Comparison of ENCODE assay signal across 28 mouse cellular contexts in the genomic region with DNA sequence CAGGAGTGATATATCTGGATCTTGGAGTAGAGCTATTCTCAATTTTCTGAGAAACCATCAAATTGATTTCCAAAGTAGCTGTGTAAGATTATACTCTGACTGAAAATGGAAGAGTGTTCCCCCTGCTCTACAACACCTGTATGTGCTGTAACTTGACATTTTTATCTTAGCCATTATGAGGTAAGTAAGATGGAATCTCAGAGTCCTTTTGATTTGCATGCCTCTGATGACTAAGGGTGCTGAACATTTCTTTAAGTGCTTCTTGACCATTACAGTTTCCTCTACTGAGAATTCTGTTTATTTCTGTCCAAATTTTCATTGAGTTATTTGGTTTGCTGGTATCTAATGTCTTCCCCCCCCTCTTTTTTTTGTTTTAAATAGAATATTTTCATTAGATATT.
"Had no signal": no experiment of that assay in that cellular context is flagged by ENCODE, and none has a peak within 500 bp of the region (broad histone marks: within the 10 kb centered on the region; RNA-seq: fewer than 3 reads in every experiment).

No protein-coding gene starts in this region.

- H3K27ac ChIP-seq: embryonic facial prominence, embryonic 10.5 days; embryonic facial prominence, embryonic 12.5 days; embryonic facial prominence, embryonic 13.5 days; embryonic facial prominence, embryonic 15.5 days; forebrain, embryonic 10.5 days; forebrain, embryonic 12.5 days; forebrain, embryonic 13.5 days; forebrain, embryonic 15.5 days; gastrocnemius, adult 2 months; heart, adult 2 months had no signal

- H3K4me2 ChIP-seq: embryonic facial prominence, embryonic 12.5 days; embryonic facial prominence, embryonic 13.5 days; embryonic facial prominence, embryonic 15.5 days; forebrain, embryonic 12.5 days; forebrain, embryonic 13.5 days; forebrain, embryonic 15.5 days had no signal

- H3K4me3 ChIP-seq: embryonic facial prominence, embryonic 10.5 days; embryonic facial prominence, embryonic 12.5 days; embryonic facial prominence, embryonic 13.5 days; embryonic facial prominence, embryonic 15.5 days; erythroblast, embryonic 14.5 days; forebrain, embryonic 10.5 days; forebrain, embryonic 12.5 days; forebrain, embryonic 13.5 days; forebrain, embryonic 15.5 days; gastrocnemius, adult 2 months; heart, adult 2 months had no signal

- H3K4me1 ChIP-seq: embryonic facial prominence, embryonic 10.5 days; embryonic facial prominence, embryonic 12.5 days; embryonic facial prominence, embryonic 13.5 days; embryonic facial prominence, embryonic 15.5 days; forebrain, embryonic 10.5 days; forebrain, embryonic 12.5 days; forebrain, embryonic 13.5 days; forebrain, embryonic 15.5 days had no signal

- H3K9ac ChIP-seq: embryonic facial prominence, embryonic 12.5 days; embryonic facial prominence, embryonic 13.5 days; embryonic facial prominence, embryonic 15.5 days; forebrain, embryonic 12.5 days; forebrain, embryonic 13.5 days; forebrain, embryonic 15.5 days; forebrain, postnatal 0 days had no signal

- DNase-seq: cerebellum, adult 8-10 months; cerebellum, adult 9-10 months; cerebellum, adult 9-11 months; cerebellum, postnatal 10 days; cerebellum, postnatal 14 days; cerebellum, postnatal 25 days; cerebellum, postnatal 36 days; embryo, embryonic 11 days; forebrain, postnatal 0 days; gastrocnemius, adult 2 months; gastrocnemius, postnatal 10 days; gastrocnemius, postnatal 14 days; gastrocnemius, postnatal 25 days; gastrocnemius, postnatal 36 days; heart, adult 11 months; heart, adult 18-20 months; heart, adult 2 months had no signal

- H3K27me3 ChIP-seq: embryonic facial prominence, embryonic 12.5 days; embryonic facial prominence, embryonic 13.5 days; embryonic facial prominence, embryonic 15.5 days; forebrain, embryonic 12.5 days; forebrain, embryonic 13.5 days; forebrain, embryonic 15.5 days had no signal

- ATAC-seq: forebrain, embryonic 13.5 days; forebrain, embryonic 14.5 days; forebrain, embryonic 15.5 days; forebrain, embryonic 16.5 days; forebrain, postnatal 0 days had no signal

- H3K36me3 ChIP-seq: embryonic facial prominence, embryonic 10.5 days; embryonic facial prominence, embryonic 12.5 days; embryonic facial prominence, embryonic 13.5 days; embryonic facial prominence, embryonic 15.5 days; forebrain, embryonic 10.5 days; forebrain, embryonic 12.5 days; forebrain, embryonic 15.5 days had no signal

- H3K9me3 ChIP-seq: embryonic facial prominence, embryonic 10.5 days; embryonic facial prominence, embryonic 12.5 days; embryonic facial prominence, embryonic 13.5 days; embryonic facial prominence, embryonic 15.5 days; forebrain, embryonic 10.5 days; forebrain, embryonic 12.5 days; forebrain, embryonic 13.5 days; forebrain, embryonic 15.5 days had no signal
